Mouse (Mus musculus) frontal cortex, postnatal 36 days (tissue): Measurements from ENCODE around the gene Cisd3.
"Not testable (repeated sequence)": the region's sequence is repeated elsewhere in the genome, so short reads cannot be mapped to it uniquely, and the experiment has no call there.

Experiments used
- DNase-seq, 2 experiments: peaks; one replicate each; pipeline ENCODE4 v3.0.0; 2022; ENCODE audit warnings: low spot score in 2 of 2

The Cisd3 gene

GRCm38 (mm10) chr11:97686322-97686908 is 789 bp downstream of the Cisd3 start:
- no peak for DNase-seq

GRCm38 (mm10) chr11:97687061-97687460 is 1.4 kb downstream of the Cisd3 start:
- no peak for DNase-seq

- DNase-seq = peak in 1 of 2 experiments; percentile 48
These were observed 4.2 kb downstream of the Cisd3 start for GRCm38 (mm10) chr11:97689861-97690260.

GRCm38 (mm10) chr11:97694435-97694834 is 8.8 kb downstream of the Cisd3 start:
- DNase-seq = no peak

DNA sequence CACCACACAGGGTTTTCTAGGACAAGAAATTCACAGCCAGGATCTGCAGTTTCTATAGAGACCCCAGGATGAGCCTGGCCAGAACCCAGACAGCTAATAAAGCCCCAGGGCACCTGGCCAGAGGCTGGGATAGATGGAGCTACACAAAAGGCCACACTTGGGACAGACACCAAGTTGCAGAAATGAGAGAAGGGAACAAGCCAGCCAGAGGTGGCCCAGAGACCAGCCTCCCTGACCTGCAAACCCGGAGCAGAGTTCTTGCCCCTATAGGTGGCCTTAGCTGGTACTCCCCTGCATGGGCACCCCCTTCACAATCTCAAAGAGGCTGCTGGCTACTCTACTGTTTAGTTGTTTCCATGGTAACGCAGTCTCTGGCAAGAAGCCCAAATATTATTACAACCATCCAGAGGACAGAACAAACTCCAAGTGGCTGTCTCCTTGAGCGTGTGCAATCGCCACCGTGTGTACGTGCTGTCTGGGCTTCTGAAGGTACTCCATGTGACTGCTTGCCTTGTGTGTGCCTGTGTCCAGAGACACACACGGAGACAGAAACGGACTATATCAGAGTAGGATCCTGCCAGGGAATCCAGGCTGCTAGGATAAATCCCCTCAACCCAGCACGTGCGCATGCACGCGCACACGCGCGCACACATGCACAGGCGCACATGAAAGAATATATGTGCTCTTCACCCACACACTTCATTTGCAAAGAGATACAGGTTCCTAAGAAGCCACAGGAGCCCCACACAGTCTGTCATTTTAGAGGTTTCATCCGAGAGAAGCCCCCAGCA is 9.5 kb downstream of the Cisd3 start:
- DNase-seq = peak in 1 of 2 experiments; percentile 64

- no peak for DNase-seq
These were observed 10.2 kb downstream of the Cisd3 start for GRCm38 (mm10) chr11:97695712-97696401.

- no peak for DNase-seq
These were observed 11.0 kb downstream of the Cisd3 start for GRCm38 (mm10) chr11:97696669-97697068.

DNA sequence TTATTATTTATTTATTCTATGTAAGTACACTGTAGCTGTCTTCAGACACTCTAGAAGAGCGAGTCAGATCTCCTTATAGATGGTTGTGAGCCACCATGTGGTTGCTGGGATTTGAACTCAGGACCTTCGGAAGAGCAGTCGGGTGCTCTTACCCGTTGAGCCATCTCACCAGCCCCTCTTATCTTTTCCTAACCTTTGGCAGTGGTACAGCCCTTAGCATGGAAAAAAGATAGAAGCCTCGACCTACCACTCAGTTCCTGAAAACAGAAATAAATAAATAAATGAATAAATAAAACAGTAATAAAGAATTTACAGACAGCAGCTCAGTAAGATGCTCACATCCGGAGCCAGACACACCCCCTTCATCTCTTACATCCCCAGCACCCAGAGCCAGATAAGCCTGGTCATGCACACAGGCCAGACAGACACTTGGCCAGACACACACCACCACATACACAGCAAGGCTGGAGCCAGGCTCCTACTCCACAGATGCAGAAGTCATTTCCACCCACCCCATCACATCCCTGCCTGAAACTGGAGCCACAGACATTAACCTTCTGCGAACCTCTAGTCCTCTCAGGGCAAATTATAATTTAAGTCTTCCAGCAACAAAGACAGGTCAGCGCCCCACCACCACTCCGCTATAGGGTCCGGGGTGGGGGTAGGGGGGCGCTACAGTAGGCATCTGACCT is 11.7 kb downstream of the Cisd3 start:
- no peak for DNase-seq

DNA sequence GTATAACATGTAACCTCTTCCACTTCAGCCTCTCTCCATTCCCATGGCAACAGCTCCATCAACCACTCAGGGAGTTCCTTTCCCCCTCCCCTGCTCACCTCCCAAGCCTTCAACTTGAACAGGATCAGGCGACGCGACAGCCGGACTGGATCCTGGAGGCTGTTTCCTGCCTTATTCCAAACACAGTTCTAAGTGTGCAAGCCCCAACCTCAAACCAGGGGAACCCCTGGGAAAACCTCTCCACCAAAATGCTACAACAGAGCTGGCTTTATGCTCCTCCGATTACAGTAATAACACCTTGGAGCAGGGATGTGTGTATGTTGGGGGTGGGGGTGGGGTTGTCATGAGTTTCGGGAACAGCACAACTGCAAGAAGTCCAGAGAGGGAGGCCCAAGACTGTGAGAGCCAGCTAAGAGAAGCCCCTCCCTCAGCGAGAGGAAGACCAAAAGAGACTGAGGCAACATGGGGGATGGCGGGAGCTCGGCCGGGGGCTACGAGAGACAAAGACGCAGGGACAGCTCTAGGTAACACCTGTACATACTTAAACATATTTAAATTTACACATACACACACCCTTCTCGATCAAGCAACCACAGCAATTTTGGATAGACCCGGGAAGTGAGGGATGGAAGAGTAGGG is 12.4 kb downstream of the Cisd3 start:
- DNase-seq = no peak

DNA sequence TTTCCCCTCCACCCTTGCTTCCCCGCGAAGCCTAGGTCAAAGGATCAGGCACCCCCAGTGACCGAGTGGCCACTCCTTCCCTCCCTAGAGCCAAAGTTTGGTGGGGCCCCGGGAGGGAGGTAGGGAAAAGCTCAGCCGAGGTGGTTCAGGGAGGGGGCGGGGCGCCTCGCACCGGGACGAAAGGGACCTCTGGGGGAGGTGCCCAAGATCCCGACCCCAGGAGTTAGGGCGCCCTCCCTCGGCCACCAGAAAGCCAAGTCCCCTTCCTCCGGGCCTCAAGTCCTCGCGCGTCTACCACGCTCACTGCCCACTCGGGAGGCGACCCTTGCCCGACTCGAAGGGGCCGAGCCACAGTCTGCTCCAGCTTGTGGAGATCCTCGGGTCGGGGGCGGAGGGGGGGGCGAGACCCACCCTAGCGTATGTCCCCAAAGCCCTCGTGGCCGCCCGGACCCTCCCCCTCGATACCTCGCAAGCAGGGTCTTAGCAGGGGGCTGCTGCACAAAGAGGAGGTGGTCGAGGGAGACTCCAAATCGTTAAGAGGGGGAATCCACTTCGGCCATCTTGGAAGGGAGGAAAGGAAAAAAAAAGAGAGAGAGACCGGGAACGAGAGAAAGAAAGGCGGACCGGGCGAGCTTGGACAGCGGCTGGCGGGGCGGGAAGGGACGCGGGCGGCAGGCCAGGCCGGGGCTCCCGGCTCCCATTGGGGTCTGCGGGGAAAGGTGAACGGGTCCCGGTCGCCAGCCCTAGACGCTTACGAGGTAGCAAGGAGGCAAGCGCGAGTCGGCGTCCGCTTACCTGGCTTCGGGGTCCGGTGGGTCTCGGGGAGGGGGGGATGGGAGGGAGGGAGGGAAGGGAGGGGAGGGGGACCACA is 13.3 kb downstream of the Cisd3 start:
- no peak for DNase-seq

GRCm38 (mm10) chr11:97699626-97700002 is 14.0 kb downstream of the Cisd3 start:
- peak; percentile 79 to 84 for DNase-seq

- peak in 1 of 2 experiments; percentile 71 for DNase-seq
These were observed 14.5 kb downstream of the Cisd3 start, which contains the start of gene Pcgf2 for GRCm38 (mm10) chr11:97700003-97700745. TSS of gene Pcgf2 (minus strand) at chr11:97700497.

GRCm38 (mm10) chr11:97700746-97701580 is 15.3 kb downstream of the Cisd3 start:
- DNase-seq = no peak

- DNase-seq = no peak
These were observed 16.2 kb downstream of the Cisd3 start for GRCm38 (mm10) chr11:97701581-97702392.

GRCm38 (mm10) chr11:97702393-97702745 is 16.7 kb downstream of the Cisd3 start:
- peak; percentile 93 to 94 for DNase-seq

DNA sequence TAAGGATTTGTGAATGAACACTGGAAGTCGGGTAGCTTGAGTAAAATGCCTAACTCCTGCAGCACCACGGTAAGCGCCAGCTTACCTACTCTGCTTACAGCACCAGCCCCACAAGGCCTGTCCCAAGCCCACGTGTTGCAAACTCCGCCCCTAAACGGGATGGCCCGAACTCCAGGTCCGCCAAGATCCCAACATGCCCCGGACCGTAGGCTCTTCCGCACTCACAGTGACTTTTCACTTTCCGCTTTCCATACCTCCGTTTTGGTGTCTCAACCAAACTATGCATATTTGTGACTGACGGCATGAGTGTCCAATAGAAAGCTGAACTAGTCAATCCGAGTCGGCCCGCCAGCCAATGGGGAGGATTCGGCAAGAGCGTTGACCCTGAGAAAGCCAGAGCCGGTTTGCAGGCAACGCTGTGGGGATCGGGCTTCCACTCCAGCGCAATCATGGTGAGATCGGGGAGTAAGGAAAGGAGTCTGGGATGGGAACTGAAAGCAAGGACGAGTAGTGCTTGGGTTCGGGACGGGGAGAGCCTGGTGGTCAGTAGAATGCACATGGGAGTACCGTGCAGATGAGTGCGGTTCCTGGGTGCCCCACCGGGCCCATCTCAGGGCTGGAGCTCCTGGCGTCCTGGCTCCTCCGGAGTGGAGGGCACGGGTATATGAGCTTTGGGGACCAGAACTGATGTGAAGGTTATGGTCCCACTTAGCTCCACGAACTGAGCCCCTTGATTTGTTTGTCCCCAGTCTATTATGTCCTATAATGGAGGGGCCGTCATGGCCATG is 17.6 kb downstream of the Cisd3 start, which contains the start of gene Psmb3:
Gene Psmb3 (plus strand): TSS at position 361 of the 788 bp plus-strand sequence.
- DNase-seq = peak; percentile 100

DNA sequence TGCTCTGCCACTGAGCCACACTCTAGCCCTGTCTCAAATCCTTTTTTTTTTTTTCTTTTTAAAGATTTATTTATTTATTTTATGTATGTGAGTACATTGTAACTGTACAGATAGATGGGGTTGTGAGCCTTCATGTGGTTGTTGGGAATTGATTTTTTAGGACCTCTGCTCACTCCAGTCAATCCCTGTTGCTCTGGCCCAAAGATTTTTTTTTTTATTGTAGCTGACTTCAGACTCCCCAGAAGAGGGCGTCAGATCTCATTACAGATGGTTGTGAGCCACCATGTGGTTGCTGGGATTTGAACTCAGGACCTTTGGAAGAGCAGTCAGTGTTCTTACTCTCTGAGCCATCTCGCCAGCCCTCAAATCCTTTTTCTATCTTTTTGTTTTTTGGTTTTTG is 24.4 kb downstream of the Cisd3 start:
- DNase-seq = not testable (repeated sequence)
